Mouse (Mus musculus) liver, adult 2 months (tissue): Measurements from ENCODE around the gene 4933427D14Rik.

Experiments
- CTCF ChIP-seq: fragments of 200-500 bp; IDR thresholded peaks from 2 replicates; pipeline ENCODE4 v1.5.1; 2011; ENCODE audit warnings: low read depth, low read length, control low read depth
- POLR2A ChIP-seq: fragments of 200-500 bp; IDR thresholded peaks from 2 replicates; pipeline ENCODE4 v1.6.1; 2011; ENCODE audit warnings: low read length, control low read depth; ENCODE audit not compliant: insufficient read depth; ENCODE audit errors: extremely low read depth

DNA sequence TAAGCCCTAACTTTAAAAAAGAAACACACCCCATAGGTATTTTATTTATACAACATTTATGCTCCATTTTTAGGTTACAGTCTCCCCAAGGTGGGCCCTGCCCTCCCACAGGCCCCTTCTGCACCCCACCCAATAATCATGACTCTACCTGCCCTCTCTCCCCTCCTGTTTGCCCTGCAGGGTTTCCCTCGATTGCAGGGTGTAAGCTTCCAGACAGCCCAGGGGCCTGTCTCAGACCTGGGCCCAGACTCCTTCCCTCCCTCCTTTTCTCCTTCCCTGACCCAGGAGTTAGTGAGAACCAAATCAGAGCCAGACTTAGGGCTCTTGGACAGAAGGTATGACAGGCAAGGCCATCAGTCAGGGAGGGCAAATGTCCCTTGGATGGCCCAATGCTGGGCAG, 25.7 kb upstream of the 4933427D14Rik start:
- TF ChIP-seq CTCF (no peak), POLR2A (no peak)
